Mouse (Mus musculus): ENCODE data around the gene Pdik1l.

GRCm38 (mm10) chr4:134314081-134314655 lies 26.5 kb upstream of the Pdik1l start:
- no peak for TF ChIP-seq POLR2A (IDR thresholded peaks at IDR 0.05; ENCODE audit: insufficient read length, low read depth)
- TF ChIP-seq E2F4 (IDR thresholded peaks at IDR 0.05; ENCODE audit: insufficient read depth): no peak
- no peak for TF ChIP-seq USF1 (IDR thresholded peaks at IDR 0.05; ENCODE audit: low read depth)
- TF ChIP-seq TCF12 (IDR thresholded peaks at IDR 0.05; ENCODE audit: insufficient read depth, poor library complexity, severe bottlenecking): no peak
- no peak for TF ChIP-seq MYOD1 (IDR thresholded peaks at IDR 0.05; ENCODE audit: control insufficient read depth in 1 of 3, insufficient read length in 2 of 3, low read depth in 2 of 3)
- TF ChIP-seq MYOG (IDR thresholded peaks at IDR 0.05; ENCODE audit: control insufficient read depth in 1 of 3, insufficient read depth in 1 of 3, insufficient read length in 2 of 3, low read depth in 2 of 3): no peak
- no peak for TF ChIP-seq SRF (IDR thresholded peaks at IDR 0.05; ENCODE audit: control insufficient read depth, insufficient read length, low read depth)
- TF ChIP-seq MAX (IDR thresholded peaks at IDR 0.05; ENCODE audit: low read depth): no peak
- TF ChIP-seq CEBPB (IDR thresholded peaks at IDR 0.05; ENCODE audit: insufficient read depth, poor library complexity, severe bottlenecking): no peak
- TF ChIP-seq TCF3 (IDR thresholded peaks at IDR 0.05; ENCODE audit: insufficient read length, low read depth): no peak
